Mouse (Mus musculus) cerebellum, adult 2 months (tissue): ENCODE measurements at regions not wholly inside any gene's neighbourhood (a gene's known extent, or its start where the extent isn't known, plus 50 kb on each side); places are given as distances from the start of the nearest gene placed in this dataset.

Experiments
- CTCF ChIP-seq: fragments of 200-500 bp; IDR thresholded peaks from 2 replicates; pipeline ENCODE4 v1.5.1; 2011; ENCODE audit warnings: low read depth, mild to moderate bottlenecking, control low read depth, low read length, moderate library complexity, borderline replicate concordance; ENCODE audit not compliant: insufficient read depth
- POLR2A ChIP-seq: fragments of 200-500 bp; IDR thresholded peaks from 2 replicates; pipeline ENCODE4 v1.6.1; 2011; ENCODE audit warnings: low read length, control low read depth, borderline replicate concordance; ENCODE audit not compliant: insufficient read depth

DNA sequence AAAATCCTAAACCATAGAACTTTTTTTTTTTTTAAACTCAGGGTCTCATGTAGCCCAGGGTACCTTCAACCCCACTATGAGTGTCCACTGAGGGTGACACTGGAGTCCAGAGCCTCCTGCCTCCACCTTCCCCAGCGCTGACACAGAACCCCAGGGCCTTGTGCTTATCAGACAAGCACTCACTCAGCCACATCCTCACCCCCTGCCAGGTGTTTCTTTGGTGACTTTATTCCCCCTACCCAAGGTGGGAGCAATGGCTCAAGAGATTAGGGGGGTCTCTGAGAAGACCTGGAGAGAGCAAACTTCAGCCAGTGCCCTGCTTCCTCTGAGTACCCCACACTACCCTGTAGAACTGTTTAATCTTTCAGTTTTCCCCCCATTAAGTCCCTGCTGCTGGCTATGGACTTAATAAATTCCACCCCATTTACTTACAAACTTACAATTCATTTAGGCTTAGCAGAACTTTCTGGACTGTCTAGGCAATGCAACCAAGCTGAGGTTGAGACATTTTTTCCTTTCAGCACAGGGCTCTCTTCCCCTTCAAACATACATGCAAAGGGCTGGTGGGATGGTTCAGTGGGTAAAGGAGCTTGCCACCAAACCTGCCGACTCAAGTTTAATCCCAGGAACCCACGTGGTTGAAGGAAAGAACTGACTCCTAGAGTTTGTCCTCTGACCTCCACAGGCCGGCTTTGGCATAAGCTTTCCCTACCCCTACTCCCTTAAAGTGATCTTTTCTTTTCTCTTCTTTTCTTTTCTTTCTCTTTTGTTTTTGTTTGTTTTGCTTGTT, 54.2 kb upstream of the Cux1 start:
- TF ChIP-seq CTCF, result no peak
- no peak for TF ChIP-seq POLR2A
